Mouse (Mus musculus): ENCODE measurements around the gene Rapgef2. TPM values are rescaled to one million over a fixed set of nuclear protein-coding genes. Genes with fewer than 3 reads are reported as not detected.

The Rapgef2 gene
- polyA plus RNA-seq, 3 experiments from 2014 or later: 5.0 to 7.9 (median 6.5) TPM

DNA sequence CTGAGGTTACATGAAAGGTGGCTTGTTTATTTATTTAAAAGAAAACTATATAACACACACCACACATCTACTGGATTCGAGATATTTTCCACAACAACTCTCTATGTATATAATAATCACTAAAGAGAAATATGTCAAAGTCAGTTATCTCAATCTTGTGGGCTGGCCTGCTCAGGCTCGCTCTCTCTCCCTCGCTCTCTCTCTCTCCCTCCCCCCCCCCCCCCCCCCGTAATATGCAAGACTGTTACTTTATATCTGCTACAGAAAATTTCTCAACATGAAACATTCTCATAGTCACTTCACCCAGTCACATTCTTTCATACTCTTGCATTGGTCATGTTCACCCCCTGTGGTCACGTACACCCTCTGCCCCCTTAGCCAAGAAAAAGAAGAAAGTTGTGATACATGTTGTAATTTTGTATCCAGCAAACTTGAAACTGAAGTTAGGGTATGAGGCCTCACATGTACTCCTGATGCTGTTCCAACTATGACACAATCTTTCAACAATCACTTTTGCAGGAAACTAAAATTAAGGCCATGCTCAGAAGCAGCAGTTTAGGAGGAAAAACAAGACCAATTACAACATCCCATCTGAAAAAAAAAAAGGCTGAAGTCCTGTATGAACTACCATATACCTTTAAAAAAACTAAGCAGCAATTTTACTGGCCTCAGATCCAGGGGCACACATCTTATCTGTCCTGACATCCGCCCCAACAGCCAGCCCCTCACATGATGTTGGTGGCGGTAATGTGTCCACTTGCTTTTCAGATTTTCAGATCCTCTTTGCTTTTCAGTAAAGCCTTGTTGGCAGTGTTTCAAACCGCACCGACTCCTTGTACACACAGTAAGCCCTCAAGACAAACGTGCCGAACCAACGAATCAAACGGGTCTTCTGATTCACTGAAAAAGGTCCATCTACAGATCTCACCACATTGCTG, 52.6 kb downstream of the Rapgef2 start:
- ATAC-seq: no peak

DNA sequence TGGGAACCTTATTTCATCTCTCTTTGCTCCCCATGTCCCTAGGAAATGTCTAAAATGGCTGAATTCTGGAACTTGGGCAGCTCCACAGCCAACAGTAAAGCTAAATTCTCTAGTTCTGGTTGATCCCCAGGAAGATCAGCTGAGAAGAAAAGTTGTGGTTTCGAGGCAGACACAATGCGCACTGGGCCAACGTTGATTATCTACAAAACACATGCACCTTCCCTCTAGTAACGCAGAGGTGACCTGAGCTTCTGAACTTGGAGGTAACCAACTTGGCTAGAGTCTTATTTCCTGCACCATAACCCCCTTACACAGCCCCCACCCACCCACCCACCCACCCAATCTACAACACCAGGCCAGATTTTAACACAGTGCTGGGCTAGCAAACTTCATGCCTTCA, 55.6 kb downstream of the Rapgef2 start:
- ATAC-seq: no peak

DNA sequence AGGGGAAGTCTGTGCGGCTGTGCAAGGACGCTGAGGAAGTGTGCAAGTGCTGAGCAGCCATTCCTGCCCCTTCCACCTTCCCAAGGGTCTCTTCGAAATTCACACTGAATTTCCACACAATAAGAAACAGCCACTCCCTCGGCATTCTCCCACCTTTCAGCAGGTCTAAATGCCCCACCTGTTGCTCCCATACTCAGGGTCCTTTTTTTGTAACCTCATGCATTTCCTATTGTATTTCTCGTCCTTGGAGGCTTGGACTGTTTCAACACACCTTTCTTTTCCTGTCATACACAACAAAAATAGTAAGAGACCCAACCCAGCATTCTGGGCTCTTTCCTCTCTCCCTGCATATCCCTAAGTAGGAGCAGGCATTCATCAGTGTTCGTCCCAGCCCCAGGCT, 56.8 kb downstream of the Rapgef2 start:
- no peak for ATAC-seq

DNA sequence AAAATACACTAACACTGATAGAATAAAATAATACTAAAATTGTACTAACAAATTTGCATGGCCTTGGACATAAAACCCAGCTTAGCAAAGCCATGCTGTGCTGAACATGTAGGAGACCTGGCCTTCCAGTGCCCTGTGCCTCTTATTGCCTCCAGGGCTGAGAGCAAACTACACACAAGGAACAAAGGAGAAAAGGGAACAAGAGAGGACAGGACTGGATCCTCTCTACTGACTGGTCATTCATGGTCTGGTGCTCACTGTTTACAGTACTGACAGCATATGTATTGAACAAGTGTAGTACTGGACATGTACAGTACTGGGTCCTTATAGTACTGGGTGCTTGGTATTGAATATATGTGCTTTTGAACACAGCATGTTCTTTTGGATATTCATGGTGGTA, 58.0 kb downstream of the Rapgef2 start:
- no peak for ATAC-seq

DNA sequence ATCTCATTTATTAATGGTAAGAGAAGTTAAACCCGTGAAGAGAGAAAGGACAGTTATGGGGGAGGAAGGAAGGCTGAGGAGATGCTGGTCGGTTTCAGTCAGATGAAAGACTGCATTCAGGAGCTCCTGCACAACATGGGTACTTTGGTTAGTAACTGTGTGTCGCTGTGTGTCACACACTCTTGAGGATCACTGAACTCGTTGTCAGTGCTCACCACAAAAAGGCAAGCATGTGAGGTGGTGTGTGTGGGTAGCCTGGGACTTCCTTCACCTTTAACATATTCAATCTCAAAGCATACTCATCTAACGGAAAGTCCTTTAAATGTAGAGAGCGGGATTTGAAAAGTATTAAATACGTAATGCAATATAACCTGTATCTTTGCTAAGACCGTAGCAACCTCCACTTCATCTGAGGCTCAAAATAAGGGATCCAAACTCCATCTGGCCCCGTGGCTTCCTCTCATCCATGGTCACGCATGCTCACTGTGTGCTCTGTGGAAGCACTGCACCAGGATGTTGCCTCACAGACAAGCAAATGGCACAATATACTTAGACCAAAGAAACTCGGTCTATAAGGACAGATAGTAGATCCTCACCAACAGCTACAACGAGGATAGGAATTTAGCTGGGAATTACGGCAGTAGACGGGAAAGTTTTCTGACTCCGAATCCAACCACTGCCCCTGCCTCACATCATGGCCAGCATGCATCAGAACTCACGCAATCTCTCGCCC, 58.8 kb downstream of the Rapgef2 start:
- ATAC-seq: peak; percentile 86

DNA sequence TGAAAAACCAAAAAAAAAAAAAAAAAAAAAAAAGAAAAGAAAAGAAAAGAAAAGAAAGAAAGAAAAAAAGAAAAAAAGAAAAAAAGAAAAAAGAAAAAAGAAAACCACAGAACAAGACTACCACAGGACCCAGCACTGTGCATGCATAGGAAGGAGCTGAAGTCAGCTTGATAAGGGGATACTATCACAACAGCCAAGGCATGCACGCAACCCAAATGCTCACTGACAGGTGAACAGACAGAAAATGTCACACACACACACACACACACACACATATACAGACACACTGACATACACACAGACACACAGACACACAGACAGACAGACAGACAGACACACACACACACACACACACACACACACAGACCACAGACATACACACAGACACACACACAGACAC, 59.5 kb downstream of the Rapgef2 start:
- peak; percentile 27 for ATAC-seq

DNA sequence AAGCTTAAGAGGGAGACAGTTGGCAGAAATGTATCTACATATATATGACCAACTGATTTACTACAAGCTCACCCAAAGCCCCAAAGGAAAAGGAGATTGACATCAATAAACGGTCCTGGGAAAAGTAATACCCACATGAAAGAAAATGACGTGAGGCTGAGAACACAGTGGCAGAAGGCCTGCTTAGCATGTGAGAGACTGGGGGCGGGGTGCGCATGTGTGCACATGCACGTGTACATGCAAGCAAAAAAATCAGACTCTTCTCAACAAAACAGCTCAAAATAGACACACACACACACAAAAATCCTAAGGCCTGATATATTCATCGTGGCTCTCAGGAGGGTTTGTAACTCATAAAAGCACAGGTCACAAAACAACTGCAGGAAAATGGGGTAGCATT, 60.4 kb downstream of the Rapgef2 start:
- no peak for ATAC-seq

DNA sequence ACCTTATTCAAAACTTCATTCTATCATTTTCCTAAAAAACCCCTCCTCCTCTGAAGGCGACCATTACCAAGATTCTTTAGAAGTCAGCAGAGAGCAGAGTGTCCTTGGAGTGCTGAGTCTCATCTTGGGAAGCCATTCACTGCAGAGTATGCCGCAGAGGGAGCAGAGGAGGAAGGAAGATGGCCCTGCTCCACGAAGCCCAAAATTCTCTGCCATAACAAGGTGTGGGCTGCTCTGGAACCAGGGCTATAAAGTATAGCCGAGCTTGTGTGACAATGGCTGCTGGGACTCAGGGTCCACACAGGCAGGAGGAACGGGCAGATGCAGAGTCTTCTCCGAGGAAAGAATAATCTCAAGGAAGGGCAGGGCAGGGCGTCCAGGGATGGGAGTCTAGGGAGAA, 62.0 kb downstream of the Rapgef2 start:
- ATAC-seq: no peak

DNA sequence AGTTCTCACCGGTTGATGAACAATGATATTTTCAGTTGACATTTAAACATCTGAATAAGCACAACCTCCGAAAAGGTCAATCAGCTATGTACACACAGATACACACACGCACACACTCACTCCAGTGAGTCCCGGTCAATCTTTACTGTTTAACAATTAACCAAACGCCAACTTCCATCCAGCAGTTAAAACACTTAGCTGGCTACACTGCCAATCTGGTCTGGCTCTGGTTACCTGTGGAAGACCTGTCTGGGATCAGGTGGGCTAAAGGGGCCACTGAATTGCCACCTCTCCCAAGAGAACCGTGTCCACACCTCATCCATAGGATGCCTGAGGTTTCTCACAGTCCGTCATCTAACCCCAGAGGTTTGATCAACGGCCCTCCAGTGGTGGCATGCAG, 63.0 kb downstream of the Rapgef2 start:
- no peak for ATAC-seq

DNA sequence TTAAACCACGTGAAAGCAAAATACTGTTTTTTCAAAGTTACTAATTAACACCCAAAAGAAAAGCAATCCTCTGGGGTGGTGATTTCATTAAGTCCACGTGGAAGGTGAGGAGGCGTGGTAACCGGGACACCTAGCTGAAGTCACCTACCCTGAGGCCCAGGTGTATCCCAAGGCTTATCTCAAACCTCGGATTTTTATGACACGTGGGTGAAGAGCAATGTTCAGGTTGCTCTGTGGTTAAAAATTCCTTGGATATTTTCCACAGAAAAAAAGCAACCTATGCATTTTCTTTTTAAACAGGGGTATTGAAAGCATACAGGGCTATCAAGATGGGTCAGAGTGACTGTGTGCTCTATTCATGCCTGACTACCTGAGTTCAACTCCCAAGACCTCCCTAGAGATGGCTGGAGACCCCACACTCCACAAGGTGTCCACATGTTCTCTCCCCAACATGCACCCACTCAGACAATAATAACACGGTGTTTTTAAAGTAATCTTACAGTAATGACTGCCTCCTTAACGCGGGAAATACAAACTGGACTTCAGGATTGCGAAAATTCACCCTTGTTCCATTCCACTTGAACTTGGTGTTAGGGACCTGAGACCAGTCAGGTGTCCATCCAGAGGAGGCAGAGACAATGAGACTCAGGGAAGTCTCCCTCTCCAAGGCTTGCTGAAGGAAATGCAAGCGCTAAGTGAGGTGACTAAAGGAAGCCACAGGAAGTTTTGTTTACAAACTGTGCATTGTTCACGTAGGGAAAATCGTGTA, 63.9 kb downstream of the Rapgef2 start:
- ATAC-seq: no peak

DNA sequence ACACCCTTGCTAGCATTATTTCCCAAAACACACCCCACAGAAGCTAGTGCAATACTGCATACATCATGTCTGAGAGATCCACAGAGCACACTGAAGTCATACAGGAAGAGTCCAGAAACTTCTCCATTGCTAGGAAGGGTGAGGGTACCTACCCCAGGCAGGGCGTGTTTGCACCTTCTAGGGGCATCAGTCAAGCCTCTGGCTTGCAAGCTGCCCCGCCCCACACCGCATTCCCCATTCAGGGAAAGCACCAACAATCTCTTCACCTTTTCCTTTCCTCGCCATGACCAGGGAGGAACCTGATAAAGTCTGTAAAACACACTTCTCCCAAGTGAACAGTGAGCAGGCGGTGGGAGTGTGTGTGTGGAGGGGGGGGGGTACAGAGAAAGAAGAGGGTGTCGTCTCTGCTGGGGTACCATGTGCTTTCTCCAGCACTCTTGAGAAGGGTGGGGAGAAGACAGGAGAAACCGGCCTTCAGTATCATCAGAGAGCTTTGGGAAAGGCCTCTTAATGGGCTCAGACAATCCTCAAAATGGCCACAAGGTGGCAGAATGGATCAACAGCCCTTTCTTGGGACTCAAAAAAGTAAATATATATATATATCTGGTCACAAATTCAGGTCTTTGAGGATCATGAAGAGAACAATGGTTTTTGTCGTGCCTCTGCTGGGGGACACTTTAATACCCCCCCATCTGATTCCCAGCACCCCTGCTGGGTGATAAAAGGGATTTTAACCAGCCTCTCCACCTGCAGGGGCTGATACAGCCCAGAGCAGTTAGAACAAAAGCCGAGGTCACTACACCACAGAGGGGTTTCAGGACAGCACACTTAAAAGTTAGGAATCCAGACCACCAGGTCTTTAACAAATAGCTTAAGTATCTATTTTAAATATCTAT, 64.8 kb downstream of the Rapgef2 start:
- ATAC-seq: peak; percentile 70

DNA sequence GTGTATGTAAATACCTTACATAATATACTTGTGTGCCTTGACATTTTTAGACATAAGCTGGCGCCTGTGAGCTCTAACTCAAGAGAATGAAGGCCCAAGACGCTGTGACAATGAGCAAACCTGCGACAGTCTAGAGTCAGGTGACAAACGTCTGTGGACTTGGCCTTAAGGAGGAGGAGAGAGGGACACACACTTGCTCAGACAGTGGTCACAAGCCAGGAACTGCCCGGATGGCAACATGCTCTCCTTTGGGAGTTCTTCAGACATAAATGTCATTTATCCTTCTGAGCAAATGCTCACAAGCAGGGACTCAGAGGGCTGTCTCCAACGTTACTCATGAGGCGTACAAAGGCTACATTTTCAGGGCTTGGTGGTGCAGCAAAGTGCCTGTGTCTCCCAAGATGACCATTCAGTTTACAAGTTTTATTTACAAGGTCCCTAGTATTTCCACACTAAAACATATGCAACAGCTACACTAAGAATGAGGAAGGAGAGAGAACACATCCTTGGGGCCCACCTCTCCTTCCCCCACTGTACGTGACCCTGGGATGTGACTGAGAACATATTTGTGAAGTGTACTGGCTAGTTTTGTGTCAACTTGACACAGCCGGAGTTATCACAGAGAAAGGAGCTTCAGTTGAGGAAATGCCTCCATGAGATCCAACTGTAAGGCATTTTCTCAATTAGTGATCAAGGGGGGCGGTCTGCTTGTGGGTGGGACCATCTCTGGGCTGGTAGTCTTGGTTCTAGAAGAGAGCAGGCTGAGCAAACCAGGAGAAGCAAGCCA, 67.0 kb downstream of the Rapgef2 start:
- no peak for ATAC-seq

DNA sequence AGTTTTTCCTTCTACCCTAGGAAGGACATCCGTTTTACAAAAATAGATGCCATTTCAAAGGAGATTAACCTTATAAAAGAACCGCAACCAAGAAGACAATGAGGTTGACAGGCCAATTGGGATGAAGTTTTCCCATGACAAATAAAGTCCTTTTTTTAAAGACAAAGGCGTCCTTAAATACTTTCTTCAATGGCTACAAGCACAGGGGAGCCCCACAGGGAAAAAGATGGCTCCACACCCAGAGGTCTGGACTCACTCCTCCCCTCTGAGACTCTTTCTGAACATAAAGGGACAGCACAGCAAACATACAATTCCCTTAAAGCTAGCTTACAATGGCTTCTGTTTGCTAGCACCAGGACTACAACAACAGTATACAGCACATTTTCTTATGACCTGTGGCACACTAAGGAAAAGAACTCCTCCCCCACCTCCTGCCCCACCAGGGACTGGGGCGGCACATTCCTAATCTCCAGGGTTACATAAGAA, 67.7 kb downstream of the Rapgef2 start:
- no peak for ATAC-seq

DNA sequence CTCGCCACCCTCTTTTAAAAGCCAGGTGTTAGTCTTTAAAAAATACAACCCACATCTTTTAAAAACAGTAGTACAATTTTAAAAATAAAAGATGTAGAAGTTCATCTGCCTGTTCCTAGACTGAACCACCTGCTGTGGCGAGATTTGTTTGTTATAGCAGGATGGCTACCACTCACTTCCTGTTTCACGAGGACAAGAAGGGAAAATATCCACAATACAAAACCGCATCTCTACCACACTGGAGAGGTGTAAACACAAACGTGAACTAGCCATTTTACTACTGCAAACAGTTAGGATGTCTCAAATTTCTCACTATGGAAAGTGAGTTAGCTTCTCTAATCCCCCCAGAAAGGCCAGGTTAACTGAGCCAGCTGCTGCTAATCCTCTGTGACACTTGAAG, 76.1 kb downstream of the Rapgef2 start:
- no peak for ATAC-seq

DNA sequence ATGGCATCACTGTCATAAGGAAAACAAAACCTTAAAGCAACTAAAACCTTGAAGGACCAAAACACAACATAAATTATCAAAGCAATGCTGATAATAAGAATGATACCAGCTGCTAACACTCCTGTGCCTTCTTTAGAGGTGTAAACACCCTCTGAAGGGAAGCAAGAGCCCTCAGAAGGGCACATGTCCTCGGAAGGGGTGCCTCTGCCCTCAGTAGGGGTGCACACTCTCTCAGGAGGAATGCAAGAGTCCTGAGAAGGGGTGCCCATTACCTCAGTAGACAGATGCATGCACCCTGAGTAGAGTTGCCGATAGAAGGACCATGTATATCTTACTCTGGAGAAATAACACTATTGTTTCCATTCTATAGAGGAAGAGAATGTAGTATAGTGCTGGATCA, 79.1 kb downstream of the Rapgef2 start:
- no peak for ATAC-seq

DNA sequence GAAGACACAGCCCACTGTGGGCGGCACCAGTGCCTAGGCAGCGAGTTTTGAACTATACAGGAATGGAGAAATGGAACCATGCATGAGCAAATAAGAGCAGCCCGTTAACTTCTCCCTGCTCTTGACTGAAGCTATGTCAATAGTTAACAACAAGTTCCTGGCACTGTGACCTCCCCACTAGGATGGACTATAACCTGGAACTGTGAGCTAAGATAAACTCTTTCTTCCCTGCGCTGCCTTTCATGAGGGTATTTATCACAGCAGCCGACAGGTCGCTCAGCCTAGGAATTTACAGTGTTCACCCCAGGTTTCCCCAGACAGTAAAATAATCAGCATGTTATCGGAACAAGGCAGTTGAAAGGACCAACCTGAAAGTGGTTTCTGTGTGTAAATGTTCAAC, 79.8 kb downstream of the Rapgef2 start:
- ATAC-seq: no peak

DNA sequence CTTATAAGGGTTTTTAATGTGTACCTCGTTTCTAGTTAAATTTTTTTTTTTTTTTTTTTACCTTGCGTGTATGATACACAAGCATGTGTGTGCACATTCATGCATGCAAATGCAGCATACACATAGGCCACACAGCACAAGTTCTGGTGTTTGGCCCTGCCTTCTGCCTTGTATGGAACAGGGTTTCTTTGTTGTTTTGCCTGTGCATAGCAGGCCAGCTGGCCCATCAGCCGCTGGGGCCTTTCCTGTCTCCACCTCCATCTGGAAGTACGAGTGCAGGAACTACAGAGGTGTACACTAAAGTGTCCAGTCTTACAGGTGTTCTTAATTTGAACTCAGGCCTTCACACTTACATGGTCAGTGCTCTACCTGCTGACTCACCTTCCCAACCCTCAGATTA, 80.3 kb downstream of the Rapgef2 start:
- no peak for ATAC-seq

DNA sequence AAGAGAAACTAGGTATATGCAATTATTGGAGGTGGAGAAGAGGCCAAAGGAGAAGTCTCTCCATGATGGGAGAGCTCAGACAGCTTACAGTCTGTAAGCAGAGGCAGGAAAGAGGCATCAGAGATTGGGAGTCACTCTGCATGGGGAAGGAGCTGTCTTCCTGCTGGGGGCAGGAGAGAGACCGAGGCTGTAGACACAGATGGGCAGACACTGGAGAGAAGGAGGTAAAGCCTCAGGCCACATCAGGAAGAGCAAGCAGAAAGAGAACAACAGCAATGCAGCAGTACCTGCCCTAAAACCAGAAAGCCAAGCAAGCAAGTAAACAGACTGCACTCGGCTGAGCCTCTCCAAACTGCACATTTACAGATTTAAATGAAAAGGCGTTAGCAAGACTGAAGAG, 81.2 kb downstream of the Rapgef2 start:
- no peak for ATAC-seq

DNA sequence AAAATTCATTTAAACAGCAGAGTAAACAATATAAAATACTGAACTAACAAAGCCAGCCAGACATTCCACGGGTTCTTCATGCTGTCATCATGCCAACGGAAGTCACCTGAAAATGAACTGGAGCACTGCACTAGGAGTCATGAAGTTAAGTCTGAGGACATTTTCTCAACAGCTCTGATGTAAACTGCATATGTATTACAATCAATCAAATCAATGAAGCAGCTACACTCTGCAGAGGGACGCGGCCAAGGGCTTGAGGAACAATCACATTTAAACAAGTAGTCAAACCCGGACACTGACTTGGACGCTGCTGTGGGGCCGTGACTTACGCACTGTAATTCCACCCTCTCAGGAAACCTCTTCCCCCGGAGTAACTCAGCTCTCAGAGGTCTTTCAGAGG, 82.1 kb downstream of the Rapgef2 start:
- no peak for ATAC-seq

DNA sequence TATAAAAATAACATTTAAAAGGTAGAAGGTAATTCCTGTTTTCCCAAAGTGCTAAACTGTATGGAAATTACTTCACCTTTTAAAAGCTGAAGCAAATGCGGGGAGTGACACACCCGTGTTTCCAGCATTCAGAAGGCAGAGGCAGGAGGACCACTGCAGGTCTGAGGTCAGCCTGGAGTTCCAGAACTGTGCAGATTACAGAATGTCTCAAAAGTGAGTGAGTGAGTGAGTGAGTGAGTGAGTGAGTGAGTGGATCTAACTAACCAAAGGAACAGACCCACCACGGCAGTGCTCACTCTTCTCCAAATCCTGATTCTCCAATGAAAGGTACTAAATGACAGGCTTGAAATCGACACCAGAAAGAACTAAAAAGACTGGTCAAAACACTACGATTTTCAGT, 82.5 kb downstream of the Rapgef2 start:
- no peak for ATAC-seq

DNA sequence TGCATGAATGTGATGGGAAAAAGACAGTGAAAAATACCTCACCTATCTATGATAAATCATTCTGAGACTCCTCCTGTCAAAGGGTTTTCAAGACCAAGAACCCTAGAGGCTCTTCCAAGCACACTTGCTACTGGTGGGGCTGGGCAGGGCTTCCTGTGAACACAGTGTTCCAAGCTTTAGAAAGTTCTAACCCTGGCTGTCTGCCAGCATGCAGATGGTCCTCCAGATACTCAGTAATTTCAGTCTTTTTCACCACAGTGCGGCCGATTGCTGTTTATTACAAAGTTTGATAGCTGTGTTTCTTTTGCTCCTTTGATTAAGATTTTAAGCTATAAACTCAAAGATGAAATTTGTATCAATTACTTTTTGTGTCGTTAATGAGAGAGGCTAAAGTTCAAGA, 83.1 kb downstream of the Rapgef2 start:
- ATAC-seq: no peak

Measured in inflammation-experienced regulatory T-cells, adult 6 months (primary cell).